Mouse (Mus musculus) forebrain, embryonic 11.5 days (tissue): ENCODE data around the gene Flna. TPM values are rescaled to one million over a fixed set of nuclear protein-coding genes. Genes with fewer than 3 reads are reported as not detected.

Experiments
- ATAC-seq: fragments of 200-750 bp; cut with Nextera tagmentation; replicated peaks from 2 replicates; pipeline ENCODE4 v1.8.0; 2017; ENCODE audit warnings: moderate TSS enrichment; ENCODE audit not compliant: low FRiP score
- DNase-seq: peaks from one replicate; pipeline ENCODE4 v3.0.0-alpha.2; 2017; ENCODE audit warnings: low spot score
- H3K27ac ChIP-seq: fragments of 300-500 bp; sonication (generic); 2 replicates; pipeline ENCODE4 v1.5.1; 2014; ENCODE audit warnings: low read depth, low read length
- H3K27me3 ChIP-seq: fragments of 300-500 bp; sonication (generic); 2 replicates; pipeline ENCODE4 v1.6.1; 2014; ENCODE audit warnings: mild to moderate bottlenecking, low read length, mixed read lengths; ENCODE audit not compliant: control insufficient read depth, insufficient read depth
- H3K36me3 ChIP-seq: fragments of 300-500 bp; sonication (generic); 2 replicates; pipeline ENCODE4 v1.6.1; 2014; ENCODE audit warnings: mild to moderate bottlenecking, low read length, moderate library complexity, mixed read lengths; ENCODE audit not compliant: control insufficient read depth, insufficient read depth
- H3K4me1 ChIP-seq: fragments of 300-500 bp; sonication (generic); replicated peaks from 2 replicates; pipeline ENCODE4 v1.6.1; 2014; ENCODE audit warnings: low read length, mixed read lengths; ENCODE audit not compliant: control insufficient read depth, insufficient read depth
- H3K4me2 ChIP-seq: fragments of 300-500 bp; sonication (generic); 2 replicates; pipeline ENCODE4 v1.6.1; 2014; ENCODE audit warnings: low read depth, mild to moderate bottlenecking, low read length, moderate library complexity, mixed read lengths; ENCODE audit not compliant: severe bottlenecking
- H3K4me3 ChIP-seq: fragments of 300-500 bp; sonication (generic); 2 replicates; pipeline ENCODE4 v1.5.1; 2014; ENCODE audit warnings: low read depth, low read length
- H3K9ac ChIP-seq: fragments of 300-500 bp; sonication (generic); 2 replicates; pipeline ENCODE4 v1.6.1; 2014; ENCODE audit warnings: low read length
- H3K9me3 ChIP-seq: fragments of 300-500 bp; sonication (generic); 2 replicates; pipeline ENCODE4 v1.6.1; 2016; ENCODE audit warnings: low read length, mixed read lengths; ENCODE audit not compliant: control insufficient read depth
- WGBS: fragments of 180-500 bp; shearing (Covaris S2); extraction: QIAGEN DNeasy Blood & Tissue Kit; methylation state at CpG from one replicate; pipeline ENCODE4 v1.1.7; 2014; 5-methylcytosine and 5-hydroxymethylcytosine counted together
- microRNA-seq: library from miRNA; unstranded; fragments of <30 nt; microRNA quantifications from one replicate; pipeline ENCODE4, GENCODE M21; 2016; ENCODE audit not compliant: insufficient number of aligned reads
- polyA plus RNA-seq: library from polyadenylated mRNA; unstranded; fragments of >200 nt; fragmentation: Nextera tagmentation; extraction: Ambion mirVana; gene quantifications from 2 replicates; pipeline ENCODE4 v1.2.1, GENCODE M21; 2014

Gene Flna
- polyA plus RNA-seq, 1 experiment from 2014 or later: 249 TPM

DNA sequence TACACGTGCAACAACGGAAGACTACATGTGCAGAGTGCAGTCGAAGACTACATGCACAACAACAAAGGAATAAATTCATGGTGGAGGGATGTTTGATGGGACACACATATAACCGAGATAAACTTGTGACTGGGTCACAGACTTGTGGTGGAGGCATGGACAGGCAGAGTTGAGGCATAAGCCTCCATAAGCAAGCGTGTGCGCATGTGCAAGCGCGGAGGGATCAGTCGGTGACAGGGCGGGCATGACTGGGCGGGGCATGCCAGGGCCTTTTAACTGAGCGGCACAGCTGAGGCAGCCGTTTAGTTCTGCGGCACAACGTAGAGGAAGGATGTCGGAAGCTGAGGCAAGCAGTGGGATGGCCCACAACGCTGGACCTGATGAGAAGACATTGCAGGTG, 72.7 kb downstream of the Flna start, which contains the start of gene Tktl1:
Gene Tktl1 (plus strand): TSS at position 301 of the 400 bp plus-strand sequence.
- 90% methylated on average over 17 of the region's 17 CpGs for WGBS
- Histone ChIP-seq H3K9ac (no peak within 1 kb of the TSS), H3K4me1 (no peaks in the 10 kb centered on the region), H3K9me3 (no peaks in the 10 kb centered on the region), H3K4me2 (no peak within 1 kb of the TSS), H3K27me3 (no peaks in the 10 kb centered on the region), H3K27ac (no peak within 1 kb of the TSS), H3K4me3 (no peak within 1 kb of the TSS), H3K36me3 (no peaks in the 10 kb centered on the region)
- DNase-seq (no peak), ATAC-seq (no peak)

Small RNA genes lying within 50 kb of the gene (microRNA-seq; reads per million reads assigned to microRNA genes)
- gene Mir7091: not detected

Other genes starting within 250 kb of the Flna start
- 49.1 and 56.7 TPM in 2 replicates for gene Irak1, start 225.9 kb downstream of the Flna start, polyA plus RNA-seq
- gene Opn1mw, start 122.4 kb downstream of the Flna start, polyA plus RNA-seq: not detected in 2 replicates
- gene Mecp2, start 114.5 kb downstream of the Flna start, polyA plus RNA-seq: 17.0 and 19.8 TPM in 2 replicates
- not detected in 2 replicates for gene Tex28, start 82.0 kb downstream of the Flna start, polyA plus RNA-seq
- 0.28 TPM in 1 of 2 replicates, not detected in the other for gene Tktl1, start 72.6 kb downstream of the Flna start, polyA plus RNA-seq
- 27.0 and 28.0 TPM in 2 replicates for gene Emd, start 4.9 kb upstream of the Flna start, polyA plus RNA-seq
- gene Rpl10, start 21.0 kb upstream of the Flna start, polyA plus RNA-seq: 614 and 677 TPM in 2 replicates
- 58.1 and 64.3 TPM in 2 replicates for gene Taz, start 32.1 kb upstream of the Flna start, polyA plus RNA-seq
- 3.5 and 5.2 TPM in 2 replicates for gene Dnase1l1, start 32.5 kb upstream of the Flna start, polyA plus RNA-seq
- 82.1 and 86.5 TPM in 2 replicates for gene Atp6ap1, start 47.3 kb upstream of the Flna start, polyA plus RNA-seq
- gene Gdi1, start 55.2 kb upstream of the Flna start, polyA plus RNA-seq: 396 and 419 TPM in 2 replicates
- gene Fam50a, start 63.2 kb upstream of the Flna start, polyA plus RNA-seq: 62.5 and 65.6 TPM in 2 replicates
- gene Plxna3, start 79.2 kb upstream of the Flna start, polyA plus RNA-seq: 27.4 and 28.3 TPM in 2 replicates
- 118 and 121 TPM in 2 replicates for gene Lage3, start 103.8 kb upstream of the Flna start, polyA plus RNA-seq
- gene Ubl4a, start 123.4 kb upstream of the Flna start, polyA plus RNA-seq: 72.8 and 72.9 TPM in 2 replicates
- 8.6 and 9.9 TPM in 2 replicates for gene Slc10a3, start 123.5 kb upstream of the Flna start, polyA plus RNA-seq
- gene Fam3a, start 143.5 kb upstream of the Flna start, polyA plus RNA-seq: 27.3 and 27.6 TPM in 2 replicates
- gene Ikbkg, start 143.5 kb upstream of the Flna start, polyA plus RNA-seq: 22.2 and 22.9 TPM in 2 replicates
- 55.7 and 59.8 TPM in 2 replicates for gene G6pdx, start 179.4 kb upstream of the Flna start, polyA plus RNA-seq
- not detected in 2 replicates for gene Gm6880, start 231.6 kb upstream of the Flna start, polyA plus RNA-seq